Mouse (Mus musculus) small intestine, adult 2 months (tissue): ENCODE measurements around the gene Hddc2.

ENCODE experiments used
- CTCF ChIP-seq: fragments of 200-500 bp; IDR thresholded peaks from 2 replicates; pipeline ENCODE4 v1.5.1; 2012; ENCODE audit warnings: low read depth, mild to moderate bottlenecking, control low read depth, inconsistent platforms, low read length, moderate library complexity, mixed read lengths; ENCODE audit not compliant: insufficient replicate concordance, insufficient read length; ENCODE audit errors: extremely low read depth
- POLR2A ChIP-seq: fragments of 200-500 bp; IDR thresholded peaks from 2 replicates; pipeline ENCODE4 v1.6.1; 2012; ENCODE audit warnings: low read depth, mild to moderate bottlenecking, control low read depth, inconsistent platforms, low read length, moderate library complexity

GRCm38 (mm10) chr10:31288697-31289390 is 24.3 kb upstream of the Hddc2 start:
- TF ChIP-seq CTCF: no peak
- no peak for TF ChIP-seq POLR2A
